Mouse (Mus musculus): ENCODE results near the gene Lcor.

- TF ChIP-seq CTCF (IDR thresholded peaks at IDR 0.05; ENCODE audit: borderline replicate concordance, control insufficient read depth, extremely low read depth, insufficient read depth, low read length, poor library complexity), result no peak
- no peak for TF ChIP-seq POLR2A (IDR thresholded peaks at IDR 0.05; ENCODE audit: control insufficient read depth, extremely low read depth, insufficient read depth, low read length, poor library complexity)
These were observed 74.5 kb downstream of the Lcor start for GRCm38 (mm10) chr19:41556981-41557380.

Data from thymus, adult 2 months (tissue).